In genomic region chr2:132309398-132309930, GRCm38 (mm10) we compare ENCODE assay signal across 17 mouse cellular contexts.
"Had no signal": no experiment of that assay in that cellular context is flagged by ENCODE, and none has a peak within 500 bp of the region (broad histone marks: within the 10 kb centered on the region; RNA-seq: fewer than 3 reads in every experiment).

No protein-coding gene starts in this region.

- H3K4me3 ChIP-seq: lung, embryonic 15.5 days; midbrain, embryonic 13.5 days; midbrain, embryonic 15.5 days; neural tube, embryonic 12.5 days; stomach, embryonic 15.5 days had no signal

- DNase-seq: liver, postnatal 0 days; lung, adult 2 months; lung, postnatal 14 days; lung, postnatal 36 days; right cerebral cortex, postnatal 14 days; thymus, adult 2 months; thymus, postnatal 25 days; thymus, postnatal 4 days had no signal

- H3K4me1 ChIP-seq: lung, embryonic 15.5 days; midbrain, embryonic 13.5 days; midbrain, embryonic 15.5 days; neural tube, embryonic 12.5 days; stomach, embryonic 15.5 days had no signal

- H3K9me3 ChIP-seq: lung, embryonic 15.5 days; midbrain, embryonic 13.5 days; midbrain, embryonic 15.5 days; neural tube, embryonic 12.5 days; stomach, embryonic 15.5 days had no signal

- H3K27ac ChIP-seq: lung, embryonic 15.5 days; macrophage; midbrain, embryonic 13.5 days; midbrain, embryonic 15.5 days; neural tube, embryonic 12.5 days; stomach, embryonic 15.5 days; stomach, postnatal 0 days had no signal

- ATAC-seq: liver, postnatal 0 days; lung, postnatal 0 days; midbrain, embryonic 13.5 days; midbrain, embryonic 15.5 days had no signal

- H3K27me3 ChIP-seq: lung, embryonic 15.5 days; megakaryocyte, embryonic 14.5 days; midbrain, embryonic 13.5 days; midbrain, embryonic 15.5 days; neural tube, embryonic 12.5 days; stomach, embryonic 15.5 days had no signal
